Mouse (Mus musculus): ENCODE measurements around the gene Il13. TPM values are rescaled to one million over a fixed set of nuclear protein-coding genes. Genes with fewer than 3 reads are reported as not detected.
A peak's percentile ranks its signal among the peaks of the same experiment; 100 is the strongest.

Gene Il13
- polyA plus RNA-seq, 1 experiment = not detected

DNA sequence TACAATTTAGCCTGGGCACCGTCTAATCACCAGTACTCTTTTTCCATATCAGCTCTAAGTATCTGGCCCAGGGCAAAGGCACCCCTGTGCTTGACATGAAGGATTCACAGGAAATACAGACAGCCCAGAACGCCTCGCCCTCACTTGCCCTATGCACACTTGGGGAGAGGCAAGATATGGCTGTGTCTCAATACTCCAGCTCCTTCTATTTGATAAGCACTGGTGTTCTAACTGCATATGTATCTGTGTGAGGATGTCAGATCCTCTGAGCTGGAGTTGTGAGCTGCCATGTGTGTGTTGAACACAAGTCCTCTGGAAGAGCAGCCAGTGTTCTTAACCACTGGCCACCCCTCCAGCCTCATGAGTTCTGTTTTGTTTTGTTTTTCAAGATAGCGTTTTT is 16.9 kb upstream of the Il13 start:
- H3K36me3 ChIP-seq (ENCODE audit: control insufficient read depth, insufficient read depth, low read length) = peaks cover 47% of the 10 kb centered on the region
- H3K27ac ChIP-seq (ENCODE audit: insufficient read depth, low read length) = no peak overlapping the region
- no peak for TF ChIP-seq CTCF (IDR thresholded peaks at IDR 0.05; ENCODE audit: extremely low read depth, insufficient read depth, insufficient read length, insufficient replicate concordance)
- TF ChIP-seq POLR2A (IDR thresholded peaks at IDR 0.05; ENCODE audit: low read depth, low read length) = no peak
- DNase-seq (ENCODE audit: low read depth in 1 of 2, low spot score in 2 of 2) = no peak
- WGBS = 89% methylated on average over 4 of the region's 4 CpGs
- no peaks in the 10 kb centered on the region for H3K27me3 ChIP-seq (ENCODE audit: control insufficient read depth, insufficient read depth, low read length)
- no peak overlapping the region for H3K4me3 ChIP-seq (ENCODE audit: extremely low read depth, insufficient read depth, insufficient read length)
- H3K4me1 ChIP-seq (ENCODE audit: control insufficient read depth, insufficient read depth, insufficient read length) = no peaks in the 10 kb centered on the region

DNA sequence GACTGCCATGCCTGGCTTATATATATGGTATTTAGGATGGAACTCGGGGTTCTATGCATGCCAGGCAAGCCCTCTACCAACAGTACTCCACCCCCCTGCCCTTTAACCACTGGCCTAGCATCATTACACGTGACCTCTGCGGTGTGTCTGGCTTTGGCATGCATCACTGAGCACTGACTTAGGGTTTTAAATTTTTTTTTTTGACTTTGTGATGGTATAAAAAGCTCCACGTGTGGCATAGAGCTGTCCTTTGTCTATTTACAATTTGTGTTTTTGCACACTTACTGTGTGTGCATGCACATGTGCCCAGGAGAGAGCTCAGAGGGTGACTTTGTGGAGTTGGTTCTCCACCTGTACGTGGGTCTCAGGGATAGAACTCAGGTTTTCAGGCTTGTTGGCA is 9.5 kb upstream of the Il13 start:
- 65% methylated on average over 5 of the region's 5 CpGs for WGBS
- no peak overlapping the region for H3K27ac ChIP-seq (ENCODE audit: insufficient read depth, low read length)
- no peak for DNase-seq (ENCODE audit: low read depth in 1 of 2, low spot score in 2 of 2)
- no peaks in the 10 kb centered on the region for H3K27me3 ChIP-seq (ENCODE audit: control insufficient read depth, insufficient read depth, low read length)
- H3K36me3 ChIP-seq (ENCODE audit: control insufficient read depth, insufficient read depth, low read length) = no peaks in the 10 kb centered on the region
- no peak overlapping the region for H3K4me3 ChIP-seq (ENCODE audit: extremely low read depth, insufficient read depth, insufficient read length)
- no peak for TF ChIP-seq CTCF (IDR thresholded peaks at IDR 0.05; ENCODE audit: extremely low read depth, insufficient read depth, insufficient read length, insufficient replicate concordance)
- no peak for TF ChIP-seq POLR2A (IDR thresholded peaks at IDR 0.05; ENCODE audit: low read depth, low read length)
- no peaks in the 10 kb centered on the region for H3K4me1 ChIP-seq (ENCODE audit: control insufficient read depth, insufficient read depth, insufficient read length)

DNA sequence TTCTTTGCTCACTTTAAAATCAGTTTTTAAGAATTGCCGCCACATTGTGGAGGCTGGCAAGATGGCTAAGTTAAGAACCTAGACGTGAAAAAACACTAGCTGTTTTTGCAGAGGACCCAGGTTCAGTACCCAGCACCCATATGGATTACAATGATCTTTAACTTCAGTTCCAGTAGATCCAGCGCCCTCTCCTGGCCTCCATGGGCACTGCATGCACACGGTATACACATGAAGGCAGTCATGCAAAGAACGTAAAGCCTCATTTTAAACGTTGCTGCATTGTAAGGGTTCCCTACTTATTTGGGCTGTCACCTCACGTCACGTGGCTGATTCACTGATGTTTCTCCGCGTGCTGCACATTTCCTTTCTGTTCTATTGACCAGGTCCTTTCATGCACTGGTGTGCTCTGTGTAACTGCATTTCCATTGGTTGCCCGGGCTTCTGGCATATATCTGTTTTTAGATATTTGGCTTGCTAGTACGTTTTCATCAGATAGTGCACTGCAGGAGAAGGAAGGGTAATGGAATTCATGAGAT is 8.3 kb upstream of the Il13 start:
- 83% methylated on average over 12 of the region's 12 CpGs for WGBS
- Histone ChIP-seq H3K27ac (ENCODE audit: insufficient read depth, low read length) (no peak overlapping the region), H3K4me1 (ENCODE audit: control insufficient read depth, insufficient read depth, insufficient read length) (no peaks in the 10 kb centered on the region), H3K36me3 (ENCODE audit: control insufficient read depth, insufficient read depth, low read length) (no peaks in the 10 kb centered on the region), H3K4me3 (ENCODE audit: extremely low read depth, insufficient read depth, insufficient read length) (no peak overlapping the region), H3K27me3 (ENCODE audit: control insufficient read depth, insufficient read depth, low read length) (no peaks in the 10 kb centered on the region)
- DNase-seq (ENCODE audit: low read depth in 1 of 2, low spot score in 2 of 2) = no peak
- TF ChIP-seq POLR2A (IDR thresholded peaks at IDR 0.05; ENCODE audit: low read depth, low read length) (no peak), CTCF (IDR thresholded peaks at IDR 0.05; ENCODE audit: extremely low read depth, insufficient read depth, insufficient read length, insufficient replicate concordance) (peak; percentile 19; the same call in 1 of the 2 replicates)

GRCm38 (mm10) chr11:53637803-53638260 is 3.3 kb upstream of the Il13 start:
- H3K36me3 ChIP-seq (ENCODE audit: control insufficient read depth, insufficient read depth, low read length) = no peaks in the 10 kb centered on the region
- peaks cover 6% of the 10 kb centered on the region; the same call in 1 of the 2 replicates for H3K27me3 ChIP-seq (ENCODE audit: control insufficient read depth, insufficient read depth, low read length)
- no peak overlapping the region for H3K27ac ChIP-seq (ENCODE audit: insufficient read depth, low read length)
- H3K4me1 ChIP-seq (ENCODE audit: control insufficient read depth, insufficient read depth, insufficient read length) = peaks cover 5% of the 10 kb centered on the region
- DNase-seq (ENCODE audit: low read depth in 1 of 2, low spot score in 2 of 2) = no peak
- 72% methylated on average over 10 of the region's 10 CpGs for WGBS
- no peak for TF ChIP-seq CTCF (IDR thresholded peaks at IDR 0.05; ENCODE audit: extremely low read depth, insufficient read depth, insufficient read length, insufficient replicate concordance)
- TF ChIP-seq POLR2A (IDR thresholded peaks at IDR 0.05; ENCODE audit: low read depth, low read length) = no peak
- H3K4me3 ChIP-seq (ENCODE audit: extremely low read depth, insufficient read depth, insufficient read length) = no peak overlapping the region

DNA sequence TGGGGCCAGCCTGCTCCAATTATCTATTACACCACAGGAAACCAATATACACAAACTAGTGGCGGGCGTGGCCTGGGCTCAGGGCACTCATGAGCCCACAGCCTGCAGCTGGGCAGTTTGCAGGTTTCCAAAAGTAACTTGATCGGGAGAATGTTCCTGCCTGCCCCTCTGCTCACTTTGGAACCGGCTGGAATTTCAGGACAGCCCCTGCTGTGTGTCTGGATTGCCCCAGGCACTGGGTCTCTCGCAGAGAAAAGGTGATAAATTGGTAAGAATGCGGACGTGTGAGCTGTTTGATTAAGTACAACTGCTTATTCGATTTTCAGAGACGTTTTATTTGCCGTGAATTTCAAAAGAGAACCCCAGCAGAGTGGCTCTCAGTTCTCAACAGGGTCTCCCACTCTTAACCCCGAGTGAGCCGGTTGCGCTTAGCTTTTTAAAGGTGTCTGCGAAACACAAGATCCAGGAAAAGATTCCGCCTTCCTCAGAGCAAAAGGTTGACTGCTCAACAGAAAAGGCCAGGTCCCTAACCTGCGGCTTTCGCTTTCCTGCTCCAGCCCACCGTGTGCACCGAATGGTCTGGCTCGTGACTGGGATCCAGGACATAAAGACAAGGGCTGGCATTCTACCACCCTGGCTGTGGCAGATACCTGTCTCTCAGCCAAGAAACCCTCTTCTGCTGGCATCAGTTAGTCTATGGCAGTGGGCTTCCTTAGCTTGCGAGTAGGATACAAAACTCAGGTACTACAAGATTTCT is 2.7 kb upstream of the Il13 start:
- TF ChIP-seq CTCF (IDR thresholded peaks at IDR 0.05; ENCODE audit: extremely low read depth, insufficient read depth, insufficient read length, insufficient replicate concordance) (no peak), POLR2A (IDR thresholded peaks at IDR 0.05; ENCODE audit: low read depth, low read length) (no peak)
- Histone ChIP-seq H3K27ac (ENCODE audit: insufficient read depth, low read length) (no peak overlapping the region), H3K27me3 (ENCODE audit: control insufficient read depth, insufficient read depth, low read length) (peaks cover 6% of the 10 kb centered on the region; the same call in 1 of the 2 replicates), H3K4me3 (ENCODE audit: extremely low read depth, insufficient read depth, insufficient read length) (no peak overlapping the region), H3K36me3 (ENCODE audit: control insufficient read depth, insufficient read depth, low read length) (no peaks in the 10 kb centered on the region), H3K4me1 (ENCODE audit: control insufficient read depth, insufficient read depth, insufficient read length) (peaks cover 5% of the 10 kb centered on the region)
- 71% methylated on average over 21 of the region's 21 CpGs for WGBS
- DNase-seq (ENCODE audit: low read depth in 1 of 2, low spot score in 2 of 2) = no peak

- H3K27ac ChIP-seq (ENCODE audit: insufficient read depth, low read length) = no peak overlapping the region
- H3K4me1 ChIP-seq (ENCODE audit: control insufficient read depth, insufficient read depth, insufficient read length) = peaks cover 5% of the 10 kb centered on the region
- no peak for TF ChIP-seq CTCF (IDR thresholded peaks at IDR 0.05; ENCODE audit: extremely low read depth, insufficient read depth, insufficient read length, insufficient replicate concordance)
- 4% methylated on average over 40 of the region's 40 CpGs for WGBS
- H3K27me3 ChIP-seq (ENCODE audit: control insufficient read depth, insufficient read depth, low read length) = peaks cover 6% of the 10 kb centered on the region; the same call in 1 of the 2 replicates
- peak overlapping the region; percentile 29; the same call in 1 of the 2 replicates for H3K4me3 ChIP-seq (ENCODE audit: extremely low read depth, insufficient read depth, insufficient read length)
- DNase-seq (ENCODE audit: low read depth in 1 of 2, low spot score in 2 of 2) = no peak
- H3K36me3 ChIP-seq (ENCODE audit: control insufficient read depth, insufficient read depth, low read length) = no peaks in the 10 kb centered on the region
Measured at GRCm38 (mm10) chr11:53636183-53636646, 1.7 kb upstream of the Il13 start.
